Mouse (Mus musculus): Measurements from ENCODE around the gene Tex9. TPM values are rescaled to one million over a fixed set of nuclear protein-coding genes. Genes with fewer than 3 reads are reported as not detected.
A peak's percentile ranks its signal among the peaks of the same experiment; 100 is the strongest.

Gene Tex9
- total RNA-seq, 1 experiment from 2014 or later = 45.7 TPM

- no peak for ATAC-seq (replicated peaks in 1 of 2; ENCODE audit: insufficient read depth in 1 of 2, low FRiP score in 2 of 2, low TSS enrichment in 1 of 2, low read depth in 1 of 2, poor library complexity in 2 of 2, severe bottlenecking in 2 of 2)
Observed at GRCm38 (mm10) chr9:72450363-72450762, 41.6 kb downstream of the Tex9 start.

- no peak for ATAC-seq (replicated peaks in 1 of 2; ENCODE audit: insufficient read depth in 1 of 2, low FRiP score in 2 of 2, low TSS enrichment in 1 of 2, low read depth in 1 of 2, poor library complexity in 2 of 2, severe bottlenecking in 2 of 2)
Observed at GRCm38 (mm10) chr9:72449841-72450240, 42.2 kb downstream of the Tex9 start.

- ATAC-seq (replicated peaks in 1 of 2; ENCODE audit: insufficient read depth in 1 of 2, low FRiP score in 2 of 2, low TSS enrichment in 1 of 2, low read depth in 1 of 2, poor library complexity in 2 of 2, severe bottlenecking in 2 of 2) = peak; percentile 77 to 82
Observed at GRCm38 (mm10) chr9:72449367-72449766, 42.6 kb downstream of the Tex9 start.

- peak; percentile 60 to 70 for ATAC-seq (replicated peaks in 1 of 2; ENCODE audit: insufficient read depth in 1 of 2, low FRiP score in 2 of 2, low TSS enrichment in 1 of 2, low read depth in 1 of 2, poor library complexity in 2 of 2, severe bottlenecking in 2 of 2)
Observed at GRCm38 (mm10) chr9:72448026-72448425, 44.0 kb downstream of the Tex9 start.

- ATAC-seq (replicated peaks in 1 of 2; ENCODE audit: insufficient read depth in 1 of 2, low FRiP score in 2 of 2, low TSS enrichment in 1 of 2, low read depth in 1 of 2, poor library complexity in 2 of 2, severe bottlenecking in 2 of 2) = no peak
Observed at GRCm38 (mm10) chr9:72441927-72442715, 49.9 kb downstream of the Tex9 start.

GRCm38 (mm10) chr9:72440948-72441926 is 50.8 kb downstream of the Tex9 start:
- ATAC-seq (replicated peaks in 1 of 2; ENCODE audit: insufficient read depth in 1 of 2, low FRiP score in 2 of 2, low TSS enrichment in 1 of 2, low read depth in 1 of 2, poor library complexity in 2 of 2, severe bottlenecking in 2 of 2) = no peak

GRCm38 (mm10) chr9:72440358-72440757 is 51.7 kb downstream of the Tex9 start:
- ATAC-seq (replicated peaks in 1 of 2; ENCODE audit: insufficient read depth in 1 of 2, low FRiP score in 2 of 2, low TSS enrichment in 1 of 2, low read depth in 1 of 2, poor library complexity in 2 of 2, severe bottlenecking in 2 of 2) = no peak

- ATAC-seq (replicated peaks in 1 of 2; ENCODE audit: insufficient read depth in 1 of 2, low FRiP score in 2 of 2, low TSS enrichment in 1 of 2, low read depth in 1 of 2, poor library complexity in 2 of 2, severe bottlenecking in 2 of 2) = no peak; a peak in 1 of 4 replicates
Observed at GRCm38 (mm10) chr9:72438749-72439148, 53.3 kb downstream of the Tex9 start.

GRCm38 (mm10) chr9:72437822-72438701 is 54.0 kb downstream of the Tex9 start, which contains the start of gene Mns1:
Mns1 (plus strand) TSS chr9:72438011.
- ATAC-seq (replicated peaks in 1 of 2; ENCODE audit: insufficient read depth in 1 of 2, low FRiP score in 2 of 2, low TSS enrichment in 1 of 2, low read depth in 1 of 2, poor library complexity in 2 of 2, severe bottlenecking in 2 of 2) = peak; percentile 99

GRCm38 (mm10) chr9:72434876-72435275 is 57.1 kb downstream of the Tex9 start:
- no peak for ATAC-seq (replicated peaks in 1 of 2; ENCODE audit: insufficient read depth in 1 of 2, low FRiP score in 2 of 2, low TSS enrichment in 1 of 2, low read depth in 1 of 2, poor library complexity in 2 of 2, severe bottlenecking in 2 of 2)

- ATAC-seq (replicated peaks in 1 of 2; ENCODE audit: insufficient read depth in 1 of 2, low FRiP score in 2 of 2, low TSS enrichment in 1 of 2, low read depth in 1 of 2, poor library complexity in 2 of 2, severe bottlenecking in 2 of 2) = no peak
Observed at GRCm38 (mm10) chr9:72427861-72428260, 64.2 kb downstream of the Tex9 start.

GRCm38 (mm10) chr9:72425300-72425850 is 66.6 kb downstream of the Tex9 start:
- no peak for ATAC-seq (replicated peaks in 1 of 2; ENCODE audit: insufficient read depth in 1 of 2, low FRiP score in 2 of 2, low TSS enrichment in 1 of 2, low read depth in 1 of 2, poor library complexity in 2 of 2, severe bottlenecking in 2 of 2)

GRCm38 (mm10) chr9:72422753-72423152 is 69.3 kb downstream of the Tex9 start:
- no peak for ATAC-seq (replicated peaks in 1 of 2; ENCODE audit: insufficient read depth in 1 of 2, low FRiP score in 2 of 2, low TSS enrichment in 1 of 2, low read depth in 1 of 2, poor library complexity in 2 of 2, severe bottlenecking in 2 of 2)

- no peak for ATAC-seq (replicated peaks in 1 of 2; ENCODE audit: insufficient read depth in 1 of 2, low FRiP score in 2 of 2, low TSS enrichment in 1 of 2, low read depth in 1 of 2, poor library complexity in 2 of 2, severe bottlenecking in 2 of 2)
Observed at GRCm38 (mm10) chr9:72422284-72422683, 69.7 kb downstream of the Tex9 start.

GRCm38 (mm10) chr9:72420490-72420889 is 71.5 kb downstream of the Tex9 start:
- ATAC-seq (replicated peaks in 1 of 2; ENCODE audit: insufficient read depth in 1 of 2, low FRiP score in 2 of 2, low TSS enrichment in 1 of 2, low read depth in 1 of 2, poor library complexity in 2 of 2, severe bottlenecking in 2 of 2) = no peak

- no peak for ATAC-seq (replicated peaks in 1 of 2; ENCODE audit: insufficient read depth in 1 of 2, low FRiP score in 2 of 2, low TSS enrichment in 1 of 2, low read depth in 1 of 2, poor library complexity in 2 of 2, severe bottlenecking in 2 of 2)
Observed at GRCm38 (mm10) chr9:72418443-72418842, 73.6 kb downstream of the Tex9 start.

- no peak for ATAC-seq (replicated peaks in 1 of 2; ENCODE audit: insufficient read depth in 1 of 2, low FRiP score in 2 of 2, low TSS enrichment in 1 of 2, low read depth in 1 of 2, poor library complexity in 2 of 2, severe bottlenecking in 2 of 2)
Observed at GRCm38 (mm10) chr9:72411746-72412145, 80.3 kb downstream of the Tex9 start.
